Mouse (Mus musculus) gastrocnemius, postnatal 4 days (tissue): ENCODE results near the gene Gm20388. TPM values are rescaled to one million over a fixed set of nuclear protein-coding genes. Genes with fewer than 3 reads are reported as not detected.

Experiments
- DNase-seq, 2 experiments: peaks; one replicate each; pipeline ENCODE4 v3.0.0; 2021 to 2022; ENCODE audit warnings: low spot score in 2 of 2, mixed read lengths in 2 of 2
- total RNA-seq, 2 experiments: library from RNA; stranded (reverse); gene quantifications; 2 replicates each; pipeline ENCODE4 v1.2.3; 2021

The Gm20388 gene
- total RNA-seq, 2 experiments from 2014 or later: 12.8 to 22.8 TPM

DNA sequence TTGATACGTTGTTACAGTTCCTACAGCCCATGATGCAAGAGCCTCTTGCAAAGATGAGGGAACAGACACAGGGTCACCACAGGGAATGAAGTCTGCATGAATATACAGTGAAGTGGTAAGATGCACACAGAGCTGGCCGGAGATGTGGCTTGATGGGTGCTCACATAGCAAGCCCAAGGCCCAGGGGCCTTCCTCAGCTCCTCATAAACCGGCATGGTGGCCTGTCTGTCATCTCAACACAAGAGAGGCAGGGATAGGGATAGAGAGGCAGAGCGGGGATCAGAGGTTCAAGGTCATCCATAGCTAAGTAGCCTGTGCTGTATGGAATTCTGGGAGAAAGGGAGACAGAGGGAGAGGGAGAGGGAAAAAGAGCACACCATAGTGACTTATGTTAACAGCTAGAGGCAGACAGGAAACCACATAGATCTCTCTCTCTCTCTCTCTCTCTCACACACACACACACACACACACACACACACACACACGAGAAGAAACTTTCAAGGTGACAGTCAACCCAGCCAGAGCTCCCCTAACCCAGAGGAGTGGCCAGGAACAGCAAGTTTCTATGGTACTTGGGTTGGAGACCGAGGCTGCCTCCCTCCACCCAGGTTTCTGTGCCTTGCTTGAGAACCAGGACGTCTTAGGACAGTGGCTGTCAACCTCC is 493.1 kb downstream of the Gm20388 start:
- no peak for DNase-seq

DNA sequence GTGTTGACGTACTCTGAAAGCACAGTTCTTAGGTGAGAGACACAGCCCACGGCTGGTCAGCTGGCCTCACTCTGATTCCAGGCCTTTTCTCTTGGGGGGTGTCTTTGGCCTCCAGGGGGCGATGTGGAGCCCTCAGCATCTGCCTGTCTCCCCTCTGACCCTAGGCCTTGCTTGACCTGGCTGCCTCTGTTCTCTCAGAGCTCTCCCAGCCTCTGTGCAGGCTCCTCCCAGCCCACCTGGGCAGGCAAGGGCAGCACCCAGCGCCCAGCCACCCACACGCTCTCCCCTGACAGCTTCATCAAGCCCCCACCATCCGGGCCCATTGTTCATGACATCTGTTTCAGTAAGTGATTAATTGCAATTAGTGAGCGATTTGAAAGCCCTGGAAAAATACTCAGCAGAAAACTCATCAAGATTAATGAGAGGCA is 494.0 kb downstream of the Gm20388 start:
- DNase-seq: peak in 1 of 2 experiments; percentile 52

DNA sequence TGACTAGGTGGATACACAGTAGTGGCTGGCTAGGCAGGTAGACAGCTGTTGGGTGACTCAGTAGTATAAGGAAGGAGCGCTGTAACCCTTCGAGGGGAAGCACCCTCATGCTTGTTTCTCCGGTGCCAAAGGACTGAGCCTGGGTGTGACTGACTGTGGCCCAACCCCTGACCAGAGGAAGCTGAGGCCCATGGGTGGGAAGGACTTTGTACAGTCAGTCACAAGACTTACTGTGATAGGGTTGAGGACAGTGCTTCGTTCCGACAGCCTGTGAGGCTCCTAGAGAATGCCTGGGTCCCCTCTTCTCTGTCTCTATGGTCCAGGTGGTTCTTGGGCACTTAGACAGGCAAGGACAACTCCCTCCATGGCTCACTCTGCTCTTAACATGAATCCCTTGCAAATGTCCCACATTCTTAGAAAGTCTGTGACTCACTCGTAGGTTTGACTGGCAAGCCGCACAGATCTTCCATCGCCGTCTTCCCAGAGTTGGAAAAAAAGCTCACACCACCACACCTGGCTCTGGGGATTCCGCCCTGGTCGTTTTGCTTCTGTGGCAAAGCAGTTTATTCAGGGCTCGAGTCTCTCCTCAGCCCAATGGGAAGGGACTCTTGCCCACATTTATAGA is 495.5 kb downstream of the Gm20388 start:
- DNase-seq: no peak

DNA sequence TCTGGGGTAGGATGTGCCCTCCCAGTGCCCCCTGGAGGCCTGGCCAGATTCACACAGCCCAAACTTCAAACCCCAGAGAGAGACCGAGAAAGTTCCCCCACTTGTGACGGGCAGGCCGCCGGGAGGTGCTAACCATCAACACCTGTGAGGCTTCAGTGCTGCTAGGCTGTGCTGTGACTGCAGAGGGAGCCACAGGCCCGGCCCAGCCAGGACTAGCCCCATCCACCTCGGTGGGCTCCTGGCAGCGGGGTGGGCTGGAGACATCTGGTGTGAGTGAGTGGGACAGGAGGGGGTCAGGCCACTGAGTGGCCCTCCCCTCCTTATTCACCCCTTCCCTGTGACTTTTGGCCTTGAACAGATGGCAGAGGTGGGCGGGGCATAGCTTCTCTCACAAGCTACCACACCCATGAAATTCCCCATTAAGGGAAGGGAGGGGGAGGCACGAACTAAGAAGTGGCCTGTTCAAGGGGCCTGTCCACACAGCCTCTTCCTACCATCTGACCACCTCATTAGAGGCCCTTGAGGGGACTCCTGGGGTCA is 497.1 kb downstream of the Gm20388 start:
- DNase-seq: peak in 1 of 2 experiments; percentile 40

DNA sequence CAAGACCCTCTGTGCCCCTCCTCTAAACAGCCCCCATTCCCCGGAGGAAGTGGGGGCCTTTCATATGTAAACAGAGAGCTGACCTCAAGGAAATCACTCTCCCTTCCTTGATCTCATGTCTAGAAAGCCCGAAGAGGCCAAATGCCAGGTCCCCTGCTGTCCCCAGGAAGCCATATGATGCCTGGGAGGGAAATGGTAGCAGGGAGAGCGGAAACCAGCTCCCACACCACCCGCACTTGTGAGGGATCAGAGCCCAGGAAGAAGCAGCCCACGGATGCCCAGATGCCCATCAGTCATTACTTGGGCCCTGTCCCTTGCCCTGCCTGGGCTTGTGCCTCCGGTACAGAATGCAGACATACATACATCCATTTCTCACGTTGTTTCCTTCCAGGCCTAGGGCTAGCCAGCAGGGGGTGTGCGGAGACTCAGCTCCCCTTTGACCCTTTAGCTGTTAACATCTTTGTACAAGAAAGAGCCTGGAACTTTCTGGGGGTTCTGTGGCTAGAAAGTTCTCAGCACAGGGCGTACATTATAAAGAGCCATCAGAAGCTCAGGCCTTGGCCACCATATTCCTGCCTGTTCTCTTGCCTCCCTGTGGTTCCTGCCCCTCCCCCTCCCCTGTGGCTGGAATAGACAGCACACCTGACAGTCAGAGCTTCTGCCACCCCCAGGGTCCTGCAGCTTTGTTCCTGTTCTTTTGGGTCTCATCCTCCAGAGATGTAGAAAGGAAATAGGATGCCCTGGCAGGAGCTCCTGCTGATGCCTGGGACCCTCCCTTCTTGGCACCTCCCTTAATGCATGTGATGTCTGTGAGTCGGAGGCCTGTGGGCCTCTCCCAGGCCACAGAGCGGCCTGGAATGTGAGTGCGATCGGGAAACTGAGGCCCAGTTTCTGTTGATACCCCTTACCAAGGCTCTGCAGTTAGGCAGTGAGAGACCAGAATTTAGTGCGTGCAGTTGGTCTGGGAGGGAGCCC is 497.9 kb downstream of the Gm20388 start:
- no peak for DNase-seq

DNA sequence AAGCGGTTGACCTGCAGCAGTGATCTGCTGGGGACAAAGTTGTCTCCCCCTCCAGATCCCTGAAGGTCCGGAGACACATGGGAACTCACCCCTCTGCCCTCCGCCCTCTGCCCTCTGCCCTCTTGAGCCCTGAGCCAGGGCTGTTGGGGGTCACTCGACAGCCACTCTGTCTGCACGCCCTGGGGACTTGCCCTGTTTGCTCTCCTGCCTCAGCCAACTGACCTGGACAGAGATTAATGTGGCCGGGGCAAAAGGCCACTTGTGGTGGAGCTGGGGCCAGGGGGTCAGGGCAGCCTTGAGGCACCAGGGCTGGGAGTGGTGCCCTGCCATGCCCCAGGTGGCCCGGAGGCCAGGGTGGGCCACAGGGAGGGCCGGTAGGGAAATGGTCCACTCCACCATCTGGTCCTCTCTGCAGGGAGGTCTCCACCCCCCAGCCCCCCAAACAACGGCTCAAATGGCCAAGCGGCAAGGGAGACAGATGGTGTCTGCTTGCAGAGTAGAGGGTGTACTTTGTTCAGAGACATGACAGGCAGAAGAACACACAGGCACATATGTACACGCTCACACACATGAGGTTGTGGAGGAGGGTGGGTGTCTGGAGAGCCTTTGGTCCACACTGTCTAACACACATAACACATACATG is 498.9 kb downstream of the Gm20388 start:
- no peak for DNase-seq

DNA sequence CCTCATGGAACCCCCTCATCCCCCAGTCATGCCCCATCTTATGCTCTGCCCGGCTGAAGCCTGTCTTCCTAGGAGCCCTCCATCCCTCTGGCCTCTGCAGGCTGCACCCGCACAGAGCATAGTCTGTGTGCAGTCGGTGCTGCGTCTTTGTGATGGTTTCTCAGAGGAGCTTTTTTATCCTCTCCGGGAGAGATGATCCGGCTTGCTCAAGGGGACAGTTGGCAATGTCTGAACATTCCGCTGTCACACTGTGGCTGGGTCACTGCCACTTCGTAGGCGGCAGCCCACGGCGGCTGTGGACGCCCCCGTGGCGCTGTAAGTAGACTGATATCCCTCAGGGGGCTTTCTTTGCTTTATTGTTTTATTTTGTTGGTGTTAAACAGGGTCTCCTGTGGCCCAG is 500.4 kb downstream of the Gm20388 start:
- no peak for DNase-seq

DNA sequence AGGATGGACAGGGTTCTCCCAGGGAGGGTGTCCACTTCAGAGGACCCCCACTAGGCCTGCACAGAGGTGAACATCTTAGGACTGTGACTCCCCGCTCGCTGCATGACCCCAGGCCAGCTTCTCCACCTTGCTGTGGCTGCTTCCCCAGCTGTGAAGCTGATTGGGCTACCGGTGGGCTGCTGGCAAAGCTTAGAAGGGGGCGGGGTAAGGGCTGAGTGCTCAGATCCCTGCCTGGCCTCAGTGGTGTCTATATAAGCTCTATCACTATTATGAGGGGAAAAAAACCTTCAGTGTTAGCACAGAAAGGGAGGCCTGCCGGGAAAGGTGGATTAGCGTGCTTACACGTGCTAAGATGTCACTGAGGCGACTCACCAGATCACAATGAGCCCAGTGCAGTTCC is 501.2 kb downstream of the Gm20388 start:
- no peak for DNase-seq

DNA sequence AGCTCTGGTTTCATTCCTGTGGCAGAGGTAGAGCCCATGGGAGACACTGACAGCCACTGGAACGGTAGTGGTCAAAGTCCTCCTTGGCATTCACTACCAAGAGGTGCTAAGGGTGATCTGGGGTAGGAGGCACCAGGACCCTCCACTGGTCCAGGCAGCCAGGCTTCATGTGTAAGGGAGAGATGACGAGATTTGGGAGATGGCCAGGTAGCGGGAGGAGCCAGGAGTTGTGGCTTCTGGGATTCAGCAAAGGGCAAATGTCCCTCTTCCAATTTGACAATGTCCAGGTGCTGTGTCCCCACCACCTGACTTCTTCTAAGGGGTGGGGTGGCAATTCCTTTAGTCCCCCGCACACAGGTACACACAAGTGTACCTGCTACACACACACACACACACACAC is 501.7 kb downstream of the Gm20388 start:
- DNase-seq: no peak

DNA sequence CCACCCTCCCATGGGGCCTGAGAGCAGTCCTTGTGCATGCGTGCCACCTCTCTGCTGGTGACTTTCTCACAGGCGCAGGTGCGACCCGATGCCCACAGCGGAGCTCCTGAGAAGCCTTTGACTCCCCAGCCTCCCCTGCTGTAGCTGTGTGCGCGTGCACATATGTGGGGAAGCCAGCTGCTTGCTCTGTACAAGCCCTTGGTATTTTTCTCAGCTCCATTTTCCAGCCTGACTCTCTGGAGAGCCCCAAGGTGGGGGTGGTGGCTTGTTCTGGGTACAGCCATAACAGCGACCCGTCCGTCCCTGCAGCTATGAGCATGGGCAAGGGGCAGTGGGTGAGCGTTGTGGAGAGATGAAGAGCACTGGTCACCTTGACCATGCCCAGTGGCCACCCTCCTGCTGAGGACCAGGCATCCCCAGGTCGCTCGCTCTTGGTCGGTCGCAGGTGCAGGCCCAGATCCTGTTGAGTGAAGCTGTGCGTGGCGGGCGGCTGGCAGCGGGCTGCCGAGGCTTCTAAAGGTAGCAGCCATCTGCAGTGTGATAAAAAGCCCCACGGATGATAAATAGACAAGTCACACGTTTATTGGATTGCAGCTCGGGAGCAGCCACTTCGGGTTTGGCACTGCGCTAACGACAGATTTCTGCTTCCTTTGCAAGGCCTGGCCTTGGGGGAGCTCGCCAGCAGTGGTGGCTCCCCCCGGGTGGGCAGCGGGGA is 502.4 kb downstream of the Gm20388 start:
- DNase-seq: no peak

DNA sequence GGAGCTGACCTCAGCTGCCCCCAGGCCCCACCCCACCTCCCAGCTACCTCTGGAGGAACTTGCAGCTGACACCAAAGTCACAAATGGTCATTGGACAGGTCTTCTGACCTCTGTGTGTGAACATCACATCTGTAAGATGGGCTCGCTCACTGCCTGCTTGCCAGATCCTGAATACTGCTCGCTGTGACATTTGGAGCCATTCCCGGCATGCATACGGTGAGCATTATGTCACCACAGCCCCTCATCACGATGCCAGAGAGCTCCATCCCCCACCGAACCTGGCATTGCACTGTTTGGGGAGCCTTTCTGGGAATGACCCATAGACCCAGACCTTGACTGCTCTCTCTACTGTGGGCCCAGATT is 503.0 kb downstream of the Gm20388 start:
- no peak for DNase-seq

DNA sequence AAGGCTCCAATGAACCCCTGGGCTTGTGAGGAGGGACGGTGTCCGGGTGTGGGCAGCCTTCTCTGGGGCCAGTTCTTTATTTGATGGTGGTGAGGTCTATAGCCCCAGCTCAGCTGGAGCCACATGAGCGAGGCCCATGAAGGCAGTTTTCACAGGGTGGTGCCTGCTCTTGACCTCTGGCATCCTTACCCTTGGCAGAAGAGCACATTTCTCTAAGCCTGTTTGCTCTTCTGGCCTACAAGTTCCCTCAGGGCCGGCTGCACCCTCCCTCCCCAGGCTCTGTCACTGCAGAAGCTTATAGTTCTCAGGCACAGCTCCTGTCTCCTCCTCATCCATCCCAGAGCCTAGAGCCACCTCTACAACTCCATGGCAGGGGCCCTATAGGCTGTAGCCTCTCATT is 503.6 kb downstream of the Gm20388 start:
- DNase-seq: no peak

DNA sequence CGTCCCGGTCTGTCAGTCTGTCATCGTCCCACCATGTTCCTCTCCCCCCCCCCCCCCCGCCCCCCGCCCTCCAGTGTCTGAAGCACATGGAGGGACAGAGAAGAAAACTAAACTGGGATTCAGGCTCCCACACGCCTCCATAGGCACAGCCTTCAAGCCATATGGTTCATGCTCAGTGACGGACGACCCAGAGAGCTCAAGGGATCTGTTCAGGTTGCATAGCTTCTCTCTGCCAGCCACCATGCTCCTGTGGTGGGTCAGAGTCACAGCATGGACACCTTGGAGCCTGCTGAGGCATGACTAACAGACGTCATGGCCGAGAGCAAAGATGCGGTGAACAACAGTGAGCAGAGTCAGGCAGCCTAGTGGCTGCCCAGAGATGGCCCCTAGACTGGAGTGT is 504.8 kb downstream of the Gm20388 start:
- DNase-seq: no peak

DNA sequence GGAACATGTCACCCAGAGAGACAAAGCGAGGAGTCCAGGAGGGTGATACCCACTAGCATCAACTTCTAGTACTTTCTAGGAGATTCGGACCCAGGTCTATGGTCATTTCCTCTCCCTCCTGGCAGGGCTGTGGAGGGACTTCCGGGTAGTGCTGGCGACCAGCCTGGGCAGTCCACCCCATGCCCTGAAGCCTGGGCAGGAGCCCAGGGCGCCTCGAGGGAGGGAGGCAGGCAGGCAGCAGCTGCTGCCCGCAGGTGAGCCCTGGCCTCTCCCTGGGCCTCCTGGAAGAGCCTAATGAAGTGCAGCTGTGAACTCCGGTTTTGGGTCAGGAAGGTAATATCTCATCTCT is 505.5 kb downstream of the Gm20388 start:
- no peak for DNase-seq

DNA sequence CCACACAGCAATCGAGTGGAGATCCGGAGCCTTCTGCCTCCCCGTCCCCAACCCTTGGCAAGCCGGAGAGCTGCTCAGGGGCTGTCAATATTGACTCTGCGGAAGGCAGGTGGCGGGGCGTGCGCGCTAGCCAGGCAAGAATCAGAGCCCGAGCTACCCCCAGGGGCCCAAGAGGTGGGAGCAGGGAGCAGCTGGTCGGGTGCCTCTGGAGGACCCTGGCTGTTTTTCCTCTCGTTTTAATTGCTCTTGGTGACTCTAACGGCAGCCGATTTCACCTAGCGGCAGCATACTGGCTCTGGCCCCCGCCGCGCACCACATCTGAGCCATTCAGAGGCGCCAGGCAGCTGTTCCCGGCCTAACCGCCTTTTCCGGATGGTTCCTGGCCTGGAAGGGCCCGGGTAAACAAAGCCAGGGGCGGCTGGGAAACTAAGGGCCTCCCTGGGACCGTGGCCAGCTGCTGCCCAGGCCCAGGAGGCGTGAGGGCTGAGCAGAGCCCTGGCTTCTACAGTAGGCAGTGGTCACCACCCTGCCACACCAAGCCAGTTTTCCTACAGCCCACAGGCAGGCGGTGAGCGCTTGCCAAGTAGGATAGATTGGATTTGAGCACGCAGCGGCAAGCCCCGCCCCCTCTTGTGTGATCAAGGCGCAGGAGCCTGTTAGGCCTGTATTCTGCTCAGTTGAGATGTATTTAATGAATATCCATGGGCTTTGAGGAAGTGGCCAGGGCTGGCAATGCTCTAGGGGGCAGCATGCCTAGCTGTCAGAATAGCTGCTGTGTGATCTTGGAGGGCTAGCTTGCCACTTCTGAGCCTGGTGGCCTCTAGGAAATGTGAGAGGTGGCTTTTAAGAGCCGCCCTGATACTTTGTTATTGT is 506.1 kb downstream of the Gm20388 start:
- peak; percentile 50 to 82 for DNase-seq

DNA sequence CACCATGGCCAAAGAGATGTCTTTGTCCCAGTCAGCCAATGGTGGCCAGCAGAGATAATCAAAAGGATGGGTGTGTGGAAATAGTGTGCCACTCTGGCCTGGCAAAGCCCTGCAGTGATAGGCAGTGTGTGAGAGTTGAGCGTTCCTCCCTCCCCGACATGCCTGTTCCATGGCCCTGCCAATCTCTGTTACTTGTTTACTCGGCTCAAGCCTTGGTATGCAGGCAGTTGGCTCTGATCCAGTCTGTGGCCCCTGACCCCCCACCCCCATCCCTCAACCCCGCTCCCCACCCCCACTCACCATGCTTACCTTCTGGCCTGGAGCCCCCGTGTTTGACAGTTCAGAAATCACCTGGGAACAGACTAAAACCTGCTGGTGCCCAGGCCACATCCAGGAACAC is 507.5 kb downstream of the Gm20388 start:
- DNase-seq: no peak

DNA sequence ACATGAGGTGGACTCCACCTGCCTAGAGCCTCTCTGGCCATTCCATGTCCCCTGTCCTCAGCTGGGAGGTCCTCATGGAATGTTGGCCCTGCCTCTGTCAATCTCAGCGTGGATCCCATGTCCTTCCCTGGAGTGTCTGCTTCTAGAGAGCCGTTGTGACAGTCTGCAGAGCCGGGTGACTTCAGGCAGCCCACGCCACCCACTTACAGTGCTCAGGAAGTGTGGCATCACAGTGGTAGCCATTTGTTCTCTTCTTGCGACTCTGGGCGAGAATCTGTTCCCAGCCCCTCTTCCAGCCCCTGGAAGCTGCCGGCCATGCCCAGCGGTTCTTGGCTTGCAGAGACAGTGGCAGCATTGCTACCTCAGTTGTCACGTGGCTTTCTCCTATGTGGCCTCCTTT is 509.0 kb downstream of the Gm20388 start:
- no peak for DNase-seq

DNA sequence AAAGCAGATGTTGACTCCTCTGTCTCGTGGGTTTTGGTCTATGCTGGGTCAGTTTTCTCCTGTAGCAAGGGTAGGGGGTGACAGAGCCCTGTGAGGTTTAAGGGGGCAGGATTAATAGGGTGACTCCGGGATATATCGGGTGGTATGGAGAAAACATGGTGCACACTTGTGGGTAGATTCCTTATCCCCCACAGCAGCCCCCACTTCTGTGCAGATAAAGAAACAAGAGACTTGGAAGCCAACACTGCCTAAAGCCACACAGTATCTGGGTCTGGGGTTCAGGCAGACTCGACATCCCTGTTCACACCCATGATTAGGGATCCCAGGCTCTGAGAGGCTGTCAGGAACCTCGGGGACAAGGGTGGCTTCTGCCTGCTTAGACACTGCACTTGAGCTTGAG is 509.6 kb downstream of the Gm20388 start:
- DNase-seq: no peak

DNA sequence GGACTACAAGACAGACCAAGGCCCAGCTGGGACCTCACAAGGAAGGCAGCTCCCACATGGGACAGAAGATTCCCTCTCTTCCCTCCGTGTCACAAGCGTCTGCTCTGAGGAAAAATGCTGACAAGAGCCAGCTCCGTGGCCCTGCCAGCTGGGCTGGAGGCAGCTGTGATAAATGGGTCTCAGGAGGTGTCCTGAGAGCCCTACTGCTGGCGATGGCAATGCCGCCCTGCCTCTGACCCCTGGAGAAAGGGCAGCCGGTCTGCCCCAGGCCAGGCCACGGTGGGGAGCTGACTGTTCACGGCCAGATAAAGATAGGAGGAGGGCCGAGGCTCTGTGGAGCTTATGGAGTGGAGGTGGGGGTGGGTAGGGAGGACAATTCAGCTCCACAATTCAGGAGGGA is 511.0 kb downstream of the Gm20388 start:
- no peak for DNase-seq

DNA sequence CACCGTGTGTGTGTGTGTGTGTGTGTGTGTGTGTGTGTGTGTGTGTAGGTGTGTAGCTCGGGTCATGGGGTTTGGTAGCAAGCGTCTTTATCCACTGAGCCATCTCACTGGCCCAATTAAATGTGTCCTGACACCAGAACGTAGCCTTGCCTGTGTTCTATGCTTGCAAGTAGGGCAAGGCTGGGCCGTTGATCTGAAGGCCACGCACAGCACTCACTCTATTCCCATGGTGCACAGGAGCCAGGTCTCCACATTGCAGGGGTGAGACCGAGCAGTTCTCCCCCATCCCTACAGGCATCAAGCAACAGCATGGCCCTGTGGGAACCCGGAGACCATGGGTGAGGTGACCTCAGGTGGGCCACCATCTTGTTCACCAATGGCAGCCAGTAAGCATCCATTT is 511.6 kb downstream of the Gm20388 start:
- no peak for DNase-seq
